Mouse (Mus musculus) heart, postnatal 10 days (tissue): ENCODE results near the gene Icam1. TPM values are rescaled to one million over a fixed set of nuclear protein-coding genes. Genes with fewer than 3 reads are reported as not detected.

Experiments
- DNase-seq, 2 experiments: peaks; one replicate each; pipeline ENCODE4 v3.0.0; 2021
- intact Hi-C: fragments of 180-260 bp; cut with DNase I; formaldehyde crosslinking; loops from one replicate; pipeline ENCODE4 v1.15.1; 2025
- total RNA-seq, 2 experiments: library from RNA; stranded (reverse); gene quantifications; 2 replicates each; pipeline ENCODE4 v1.2.3; 2021

Gene Icam1
- total RNA-seq, result 1 to 10 TPM; 8.9 to 9.5 TPM

DNA sequence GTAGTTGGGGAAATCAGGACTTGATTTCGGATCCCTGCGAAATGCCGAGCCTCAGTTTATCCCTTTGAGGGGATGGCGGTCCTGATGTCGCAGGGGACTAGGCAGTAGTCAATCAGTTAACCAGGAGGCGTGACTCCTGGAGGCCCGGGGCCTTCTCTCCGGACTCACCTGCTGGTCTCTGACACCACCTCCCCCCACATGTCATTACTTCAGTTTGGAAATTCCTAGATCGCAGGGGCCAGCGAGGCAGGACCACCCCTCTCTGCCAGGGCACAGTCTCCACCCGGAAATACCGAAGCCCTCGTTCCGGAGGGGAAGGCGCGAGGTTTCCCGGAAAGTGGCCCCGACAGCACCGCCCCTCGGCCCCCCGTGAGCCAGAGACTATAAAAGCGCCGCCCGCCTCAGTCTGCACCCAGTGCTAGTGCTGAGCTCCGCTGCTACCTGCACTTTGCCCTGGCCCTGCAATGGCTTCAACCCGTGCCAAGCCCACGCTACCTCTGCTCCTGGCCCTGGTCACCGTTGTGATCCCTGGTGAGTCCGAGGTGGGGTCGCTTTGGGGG is at the start of gene Icam1:
Gene Icam1 (plus strand): TSS at position 415 of the 560 bp plus-strand sequence.
- intact Hi-C loops, result no loop called here
- peak; percentile 67 to 75 for DNase-seq

DNA sequence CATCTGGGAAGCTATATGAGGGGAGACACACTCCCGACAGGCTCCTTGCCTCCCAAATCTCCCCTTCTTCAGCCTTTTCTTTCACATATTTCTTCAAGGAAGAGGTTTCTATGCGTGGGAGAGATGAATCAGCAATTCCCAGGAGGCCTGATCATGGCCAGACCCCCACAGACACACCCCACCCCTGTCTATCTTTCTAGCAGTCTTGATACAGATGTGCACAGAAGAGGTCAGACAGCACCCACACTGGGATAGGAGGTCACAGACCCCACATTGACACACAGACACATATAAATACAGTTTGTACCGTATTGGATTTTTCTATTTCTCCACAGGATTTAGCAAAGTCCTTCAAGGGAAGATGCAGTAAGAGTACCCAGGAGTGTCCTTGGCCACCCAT is 49.8 kb upstream of the Icam1 start:
- intact Hi-C loops, result no loop called here
- DNase-seq, result no peak

DNA sequence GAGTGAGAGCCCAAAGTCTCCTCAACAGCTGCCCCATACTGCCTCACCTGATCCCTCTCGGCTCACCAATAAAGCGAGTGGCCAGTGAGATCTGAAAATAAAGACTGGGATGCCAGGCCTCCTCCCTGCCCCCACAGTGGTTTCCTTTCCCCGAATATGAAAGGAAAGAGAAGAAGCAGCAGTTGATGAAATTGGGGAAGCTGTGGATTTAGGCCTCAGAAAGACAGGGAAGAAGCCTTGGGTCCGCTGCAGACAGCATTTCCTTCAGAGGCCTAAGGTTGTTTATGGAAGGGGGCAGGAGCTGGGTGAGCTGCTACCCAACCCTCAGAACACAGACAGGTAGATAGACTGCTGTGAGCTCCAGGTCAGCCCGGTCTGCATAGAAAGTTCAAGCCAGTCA is 49.0 kb upstream of the Icam1 start:
- DNase-seq, result no peak
- intact Hi-C loops, result no loop called here

DNA sequence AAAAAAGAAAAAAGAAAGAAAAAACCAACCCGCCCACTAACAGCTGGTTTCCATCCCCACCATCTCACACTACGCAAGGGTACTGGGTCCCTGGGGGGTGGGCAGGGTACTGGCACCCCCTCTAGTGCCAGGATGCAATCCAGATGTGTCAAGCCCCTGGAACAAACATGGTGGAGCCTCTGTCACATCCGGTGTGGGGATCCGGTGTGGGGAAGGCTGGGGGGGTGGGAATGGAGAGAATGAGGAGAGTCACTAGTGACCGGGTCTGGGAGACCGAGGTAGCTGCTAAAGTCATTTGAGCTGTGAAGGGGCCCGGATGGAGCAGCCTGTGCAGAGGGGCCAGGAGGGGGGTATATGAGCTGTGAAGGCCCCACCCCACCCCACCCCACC is 44.0 kb upstream of the Icam1 start:
- peak; percentile 56 to 73 for DNase-seq

DNA sequence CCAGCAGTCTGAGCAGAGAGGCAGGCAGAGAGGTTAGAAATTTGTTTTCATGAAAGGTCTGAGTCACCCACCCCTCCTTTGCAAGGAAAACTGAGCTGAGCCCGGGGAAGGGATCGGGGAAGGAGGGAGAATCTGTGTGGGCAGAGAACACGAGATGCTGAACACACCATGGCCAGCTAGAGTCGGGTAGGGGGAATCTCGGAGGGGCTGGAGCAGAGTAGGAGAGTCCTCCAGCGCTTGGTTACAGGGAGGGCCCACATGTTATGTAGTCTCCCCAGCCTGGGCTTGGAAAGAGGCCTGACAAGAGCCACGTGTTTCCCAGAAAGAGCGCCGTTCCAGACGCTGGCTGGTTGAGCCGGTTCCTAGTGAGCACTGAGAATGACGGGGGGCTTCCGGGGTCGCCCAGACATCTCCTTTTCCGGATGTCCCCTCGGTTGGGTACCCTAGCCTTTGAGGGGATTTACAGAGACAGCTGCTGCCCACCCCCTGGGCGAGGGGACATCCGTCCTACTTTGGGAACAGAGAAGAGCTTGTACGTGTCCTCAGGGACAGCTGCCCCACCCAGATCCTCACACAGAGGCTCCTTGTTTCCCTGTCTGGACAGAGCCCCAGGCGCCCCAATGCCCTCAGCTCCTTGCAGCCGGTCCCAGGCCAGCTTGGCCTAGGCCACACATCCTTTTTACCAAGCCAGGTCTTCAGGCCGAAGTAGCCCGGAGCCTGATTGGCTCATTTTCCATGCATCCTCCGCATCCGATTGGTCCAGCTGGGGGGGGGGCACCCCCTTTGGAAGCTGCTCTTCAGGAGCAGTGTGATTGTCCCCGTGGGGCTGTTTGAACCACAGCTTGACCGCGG is 43.4 kb upstream of the Icam1 start:
- DNase-seq, result peak; percentile 69 to 70
- intact Hi-C loops, result no loop called here

More for the DNA sequence above, 44.0 kb upstream of the Icam1 start:
- intact Hi-C loops, result loop anchor here (2.0 kb wide), 1 partner anchor 19 kb away; no protein-coding TSS in a partner anchor

DNA sequence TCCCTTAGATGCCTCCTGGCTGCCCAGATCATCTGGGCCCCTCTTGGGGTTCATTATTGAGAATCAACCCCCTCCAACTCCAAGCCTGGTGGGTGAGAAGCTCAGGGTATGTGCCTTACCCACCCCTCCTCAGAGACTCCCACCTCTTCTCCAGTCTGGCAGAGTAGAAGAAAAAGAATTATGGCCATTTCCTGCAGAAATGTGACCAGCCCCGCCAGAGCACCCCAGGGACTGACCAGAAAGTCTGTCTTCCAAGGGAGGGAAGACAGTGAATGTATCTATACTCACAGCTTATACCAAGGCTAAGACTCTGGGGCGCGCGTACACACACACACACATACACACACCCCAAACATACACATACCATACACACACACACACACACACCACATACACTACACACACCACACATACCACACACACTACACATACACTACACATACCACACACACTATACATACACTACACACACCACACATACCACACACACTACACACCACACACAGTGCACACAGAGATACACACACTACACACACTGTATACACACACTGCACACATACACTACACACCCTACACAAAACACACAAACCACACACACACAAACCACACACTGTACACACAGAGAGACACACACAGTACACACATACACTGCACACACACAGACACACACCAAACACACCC is 42.6 kb upstream of the Icam1 start:
- DNase-seq, result no peak
- intact Hi-C loops, result no loop called here

DNA sequence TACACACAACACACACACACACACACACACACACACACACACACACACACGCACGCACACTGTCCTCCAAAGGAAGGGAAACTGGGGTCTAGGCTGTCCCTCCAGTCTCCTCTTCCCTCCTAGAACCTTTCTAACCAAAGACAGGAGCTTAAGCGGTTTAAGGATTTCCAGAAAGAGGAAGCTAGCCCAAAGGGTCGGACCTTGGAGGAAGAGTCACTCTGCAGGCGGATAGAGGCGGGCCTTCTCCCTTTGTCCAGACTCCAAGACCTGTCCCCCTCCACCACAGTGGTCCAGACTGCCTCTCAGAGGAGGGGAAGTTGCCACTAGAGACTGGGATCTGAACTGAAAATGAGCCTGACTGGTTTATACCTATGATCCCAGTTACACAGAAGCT is 42.1 kb upstream of the Icam1 start:
- intact Hi-C loops, result no loop called here
- peak; percentile 55 to 60 for DNase-seq

DNA sequence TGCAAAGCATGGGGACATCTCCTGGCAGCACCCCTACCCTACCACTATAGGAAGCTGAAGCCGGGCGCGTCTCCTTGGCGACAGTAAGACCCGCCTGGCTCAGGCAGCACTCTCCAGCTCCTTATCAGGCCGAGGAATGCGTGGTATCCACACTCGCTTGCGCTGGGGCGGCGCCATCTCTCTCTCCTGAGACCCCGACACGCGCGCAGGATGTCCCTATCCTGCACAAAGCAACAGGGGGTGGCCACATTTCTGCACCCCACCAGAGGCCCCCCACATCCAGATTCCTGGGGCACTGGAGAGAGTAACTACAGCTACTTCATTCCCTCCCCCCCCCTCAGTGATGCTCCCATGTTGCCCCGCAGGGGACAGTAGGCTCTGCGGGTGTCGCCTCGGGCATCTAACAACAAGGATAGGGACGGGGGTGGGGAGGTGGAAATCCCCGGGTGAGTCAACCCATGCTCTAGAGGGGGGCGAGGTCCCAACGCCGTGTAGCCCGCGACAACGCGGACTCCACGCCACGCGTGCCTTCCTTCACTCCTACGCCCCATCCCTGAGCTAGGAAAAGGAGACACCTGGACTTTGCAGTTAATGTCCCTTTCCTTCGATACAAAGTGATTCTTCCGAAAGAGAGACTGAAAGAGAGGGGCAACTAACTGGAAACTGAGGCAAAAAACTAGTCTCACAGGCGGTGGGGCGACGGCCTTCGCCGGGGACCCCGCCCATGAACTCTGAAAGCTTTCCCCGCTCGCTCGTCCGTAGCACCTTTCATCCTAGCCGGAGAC is 40.2 kb upstream of the Icam1 start:
- DNase-seq, result peak; percentile 73 to 77

DNA sequence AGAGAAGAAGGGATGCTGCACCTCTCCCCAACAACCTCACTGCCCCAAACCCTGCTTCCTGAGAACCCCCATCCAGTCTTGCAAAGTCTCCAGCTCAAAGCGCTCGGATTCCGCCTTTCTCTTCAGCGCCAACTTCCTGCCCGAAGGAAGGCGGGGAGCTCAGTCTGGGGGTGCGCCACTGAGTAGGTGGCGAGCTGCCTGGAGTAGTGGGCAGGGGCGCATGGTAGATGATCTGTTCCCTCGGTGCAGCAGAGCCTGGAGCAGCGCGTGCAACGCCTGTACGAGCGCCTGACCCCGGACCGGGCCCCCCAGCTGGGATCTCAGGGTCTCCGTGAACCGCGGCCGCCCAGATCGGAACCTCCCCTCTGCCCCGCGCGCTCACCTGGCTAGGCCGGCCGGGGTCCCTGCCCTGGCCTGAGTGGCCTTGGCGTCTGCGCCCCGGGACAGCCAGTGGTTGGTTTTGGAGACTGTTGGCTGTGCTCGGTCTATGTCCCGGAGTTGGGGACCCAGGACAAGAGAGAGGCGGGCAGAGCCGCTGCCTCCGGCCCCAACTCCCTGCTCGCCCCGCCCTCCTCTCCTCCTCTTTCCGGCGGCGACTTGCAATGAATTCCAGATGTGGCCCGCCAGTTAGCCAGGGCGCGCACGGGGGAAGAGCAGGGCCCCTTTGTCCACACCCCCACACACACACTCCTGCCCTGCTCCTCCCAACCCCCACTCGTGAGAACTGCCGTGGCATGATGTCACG is 39.4 kb upstream of the Icam1 start, which contains the start of gene S1pr2:
Gene S1pr2 (minus strand): TSS at position 566 of the 745 bp plus-strand sequence.
- DNase-seq, result peak; percentile 89 to 91
- intact Hi-C loops, result no loop called here

More for the DNA sequence above, 40.2 kb upstream of the Icam1 start:
- intact Hi-C loops, result no loop called here

DNA sequence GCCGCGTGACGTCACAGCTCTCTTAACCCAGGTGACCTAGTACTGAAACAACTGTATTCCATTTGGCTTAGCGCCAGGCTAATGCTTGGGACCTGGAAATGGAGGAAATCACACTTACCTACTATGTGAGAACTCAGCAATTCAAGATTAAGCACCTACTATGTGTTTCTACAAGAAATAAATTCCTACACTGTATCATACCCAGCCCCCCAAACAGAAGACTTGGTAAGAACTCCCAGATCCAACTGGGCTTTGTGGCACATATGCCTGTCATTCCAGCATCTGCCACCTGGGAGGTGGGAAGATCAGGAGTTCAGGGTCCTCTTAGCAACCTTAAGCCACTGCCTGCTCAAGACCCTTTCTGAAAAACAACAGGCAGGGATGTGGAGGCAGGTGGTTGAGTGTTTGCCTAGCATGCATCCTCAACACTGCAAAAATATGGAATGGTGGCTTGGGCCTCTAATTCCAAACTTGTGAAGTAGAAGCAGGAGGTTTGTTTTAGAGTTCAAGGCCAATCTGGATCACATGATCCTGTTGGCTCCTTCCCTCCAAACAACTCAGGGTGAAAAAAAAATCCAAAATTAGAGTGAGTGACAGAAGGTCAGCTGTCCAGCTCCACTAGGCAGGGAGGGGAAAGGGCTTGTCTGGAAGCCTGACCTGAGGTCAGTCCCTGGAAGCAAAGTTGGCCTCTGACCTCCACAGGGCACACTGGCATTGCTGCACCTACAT is 38.7 kb upstream of the Icam1 start:
- intact Hi-C loops, result loop anchor here (1.0 kb wide), 1 partner anchor 23 kb away; no protein-coding TSS in a partner anchor

DNA sequence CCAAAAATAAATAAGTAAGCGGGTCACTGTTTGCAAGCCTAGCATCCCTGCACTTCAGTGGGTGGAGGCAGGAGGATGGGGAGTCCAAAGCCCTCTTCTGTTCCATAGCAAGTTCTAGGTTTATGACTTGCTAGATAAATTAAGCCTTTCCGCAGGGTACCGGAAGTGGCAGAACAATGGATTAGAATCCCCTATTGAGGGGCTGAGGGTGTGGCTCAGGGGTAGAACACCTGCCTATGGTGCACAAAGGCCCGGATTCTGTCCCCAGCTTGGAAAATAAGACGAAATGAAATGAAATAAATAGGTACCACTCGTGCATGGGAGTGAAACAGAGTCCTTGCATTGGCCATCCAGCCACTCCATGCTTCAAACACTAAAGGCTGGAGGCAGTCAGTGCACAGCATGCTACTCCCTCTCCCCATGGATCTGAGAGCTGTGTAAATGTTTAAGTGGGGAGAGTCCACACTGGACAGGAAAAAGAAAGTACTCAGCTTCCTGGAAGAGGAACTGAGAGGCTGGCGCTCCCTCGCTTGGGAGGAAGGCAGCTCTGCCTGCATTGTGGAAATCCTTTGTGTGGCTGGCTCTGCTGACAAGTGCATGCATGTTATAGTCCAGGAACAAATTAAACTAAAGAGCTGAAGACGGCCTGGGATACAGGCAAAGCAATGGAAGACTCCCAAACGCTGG is 37.2 kb upstream of the Icam1 start:
- DNase-seq, result no peak
- intact Hi-C loops, result no loop called here

More for the DNA sequence above, 38.7 kb upstream of the Icam1 start:
- no peak for DNase-seq

DNA sequence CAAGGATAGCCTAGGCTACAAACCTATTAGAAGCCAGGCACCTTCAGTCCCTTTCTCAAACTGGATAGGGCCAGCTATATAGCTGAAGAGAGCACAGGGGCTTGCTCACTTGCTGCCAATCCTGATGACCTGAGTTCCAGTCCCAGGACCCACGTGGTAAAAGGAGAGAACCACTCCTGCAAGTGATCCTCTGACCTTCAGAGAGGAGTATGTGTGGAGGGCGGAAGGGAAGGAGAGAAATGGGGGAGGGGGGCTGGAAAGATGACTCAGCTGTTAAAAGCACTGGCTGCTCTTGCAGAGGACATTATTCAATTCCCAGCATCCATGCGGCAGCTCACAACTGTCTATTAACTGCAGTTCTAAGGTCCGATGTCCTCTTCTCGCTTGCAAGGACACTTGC is 36.6 kb upstream of the Icam1 start:
- DNase-seq, result no peak
- intact Hi-C loops, result no loop called here

DNA sequence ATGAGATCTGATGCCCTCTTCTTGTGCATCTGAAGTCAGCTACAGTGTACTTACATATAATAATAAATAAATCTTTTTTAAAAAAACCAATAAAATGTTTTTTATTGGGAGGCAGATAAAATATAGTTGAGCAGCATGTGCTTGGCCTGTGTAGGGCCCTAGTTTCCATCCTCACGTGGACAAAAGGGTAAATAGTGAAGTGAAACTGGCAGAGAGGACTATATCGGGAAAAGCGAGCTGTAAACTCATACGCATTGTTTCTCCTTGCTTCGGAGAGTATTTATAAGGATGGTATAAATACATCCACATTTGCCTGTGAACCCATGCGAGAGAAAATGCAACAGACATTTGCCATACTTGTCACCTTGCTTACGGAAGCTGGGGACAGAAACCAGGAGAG is 36.0 kb upstream of the Icam1 start:
- intact Hi-C loops, result no loop called here

DNA sequence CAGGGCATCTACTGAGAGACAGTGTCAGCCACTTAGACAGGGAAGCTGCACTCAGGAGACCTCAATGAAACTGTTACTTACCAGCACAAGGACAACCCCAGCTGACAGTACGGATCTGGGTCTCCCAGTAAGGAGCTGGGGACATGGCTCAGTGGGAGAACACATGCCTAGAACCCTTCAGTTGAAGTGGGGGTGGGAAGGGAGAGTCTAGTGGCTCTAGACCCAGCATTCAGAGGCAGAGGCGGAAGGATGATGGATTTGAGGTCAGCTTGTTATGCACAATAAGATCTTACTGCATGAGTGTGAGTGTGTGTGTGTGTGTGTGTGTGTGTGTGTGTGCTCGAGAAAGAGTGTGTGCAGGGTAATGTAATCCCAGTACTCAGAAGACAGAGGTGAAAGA is 33.6 kb upstream of the Icam1 start:
- intact Hi-C loops, result no loop called here
- no peak for DNase-seq

More for the DNA sequence above, 36.0 kb upstream of the Icam1 start:
- DNase-seq, result no peak

DNA sequence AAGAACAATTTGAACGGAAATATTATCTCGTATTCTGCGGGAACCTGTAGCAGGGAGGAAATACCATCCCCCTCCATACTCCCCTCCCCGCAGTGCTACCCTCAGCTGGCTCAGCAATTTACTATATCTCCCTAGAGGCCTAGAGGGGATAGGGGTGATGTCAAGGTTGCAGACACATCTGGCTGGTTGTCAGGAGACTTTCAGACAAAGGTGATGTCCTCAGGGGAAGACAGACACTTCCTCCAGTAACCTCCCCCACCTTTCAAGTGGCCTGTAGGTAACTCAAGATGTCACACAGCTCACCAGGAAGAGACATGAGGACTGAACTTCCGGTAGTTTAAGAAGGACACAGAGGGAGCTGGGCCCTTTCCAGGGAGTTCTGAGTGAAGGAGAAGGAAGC is 32.6 kb upstream of the Icam1 start:
- intact Hi-C loops, result no loop called here
- DNase-seq, result no peak

DNA sequence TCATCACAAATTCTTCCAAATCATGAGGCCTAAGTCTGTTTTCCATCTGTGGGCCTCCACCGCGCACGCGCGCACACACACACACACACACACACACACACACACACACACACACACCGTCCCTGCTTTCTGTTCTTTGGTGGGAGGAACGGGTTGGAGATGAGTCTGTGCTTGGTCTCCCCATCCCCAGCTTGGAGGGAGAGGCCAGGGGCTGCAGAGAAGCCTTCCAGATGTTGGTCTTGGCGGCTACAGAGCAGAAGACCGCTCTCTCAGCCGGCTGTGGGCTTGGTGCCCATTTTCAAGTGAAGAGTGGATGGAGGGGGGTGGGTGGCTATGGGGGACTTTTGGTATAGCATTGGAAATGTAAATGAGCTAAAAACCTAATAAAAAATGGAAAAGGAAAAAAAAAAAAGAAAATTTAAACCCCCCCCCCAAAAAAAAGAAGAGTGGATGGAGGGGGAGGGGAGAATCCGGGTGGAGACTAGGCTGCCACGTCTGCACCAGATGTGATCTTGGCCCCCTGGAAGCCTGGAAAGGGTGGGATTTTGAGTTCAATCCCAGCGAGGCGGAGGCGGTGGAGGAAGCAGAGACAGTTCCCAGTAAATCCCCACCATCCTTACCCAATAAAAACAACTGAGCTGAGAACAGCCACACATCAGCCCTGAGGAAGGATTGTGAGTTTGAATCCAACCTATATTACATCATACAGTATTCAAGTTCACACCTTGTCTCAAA is 28.7 kb upstream of the Icam1 start:
- intact Hi-C loops, result no loop called here
- DNase-seq, result peak; percentile 73 to 77

DNA sequence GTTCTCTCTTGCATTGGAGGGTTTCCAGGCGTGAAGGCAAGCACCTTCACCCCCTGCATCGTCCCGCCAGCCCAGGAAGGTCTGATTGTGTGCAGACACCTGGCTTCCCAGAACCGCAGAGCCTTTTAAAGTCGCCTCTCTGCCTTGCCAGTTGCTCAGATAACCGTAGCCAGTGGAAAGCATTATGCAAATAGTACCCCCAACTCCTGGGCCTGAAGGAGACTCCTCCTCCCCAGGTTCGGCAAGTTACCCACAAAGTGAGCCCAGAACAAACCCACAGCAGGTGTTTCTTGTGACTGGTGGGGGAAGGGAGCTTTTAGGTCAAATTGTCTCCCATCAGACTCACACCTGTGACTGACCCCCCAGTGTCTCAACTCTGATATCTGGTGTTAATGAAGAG is 27.8 kb upstream of the Icam1 start:
- intact Hi-C loops, result no loop called here
- no peak for DNase-seq

DNA sequence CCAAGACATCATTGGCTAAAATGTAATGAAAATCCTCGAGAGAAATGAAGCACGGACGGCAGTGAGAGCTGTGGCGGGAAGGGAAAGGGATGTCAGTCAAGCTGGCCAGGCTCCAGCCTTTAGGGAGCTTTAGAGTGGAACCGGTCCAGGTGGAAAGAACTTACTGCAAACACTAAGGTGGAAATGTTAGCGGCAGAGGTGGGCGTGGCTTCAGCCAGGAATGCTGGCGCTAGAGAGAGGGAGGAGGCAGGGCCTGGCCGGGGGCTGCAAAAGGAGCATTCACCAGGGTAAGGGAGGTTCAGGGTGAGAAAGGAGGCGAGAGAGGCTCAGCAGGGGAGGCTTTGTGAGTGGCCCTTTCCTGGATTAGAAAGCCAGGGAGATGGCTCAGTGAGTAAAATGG is 24.9 kb upstream of the Icam1 start:
- DNase-seq, result peak in 1 of 2 experiments; percentile 35
- intact Hi-C loops, result no loop called here
